Mouse (Mus musculus) hindbrain, embryonic 10.5 days (tissue): ENCODE data around the gene Sipa1l3. TPM values are rescaled to one million over a fixed set of nuclear protein-coding genes. Genes with fewer than 3 reads are reported as not detected.

Source experiments
- DNase-seq: peaks from one replicate; pipeline ENCODE4 v3.0.0-alpha.2; 2017; ENCODE audit warnings: low spot score
- H3K27ac ChIP-seq: fragments of 300-500 bp; sonication (generic); 2 replicates; pipeline ENCODE4 v1.5.1; 2016; ENCODE audit warnings: mild to moderate bottlenecking, moderate library complexity
- H3K27me3 ChIP-seq: fragments of 300-500 bp; sonication (generic); 2 replicates; pipeline ENCODE4 v1.6.1; 2016; ENCODE audit warnings: mild to moderate bottlenecking; ENCODE audit not compliant: poor library complexity, insufficient read depth, severe bottlenecking
- H3K36me3 ChIP-seq: fragments of 300-500 bp; sonication (generic); 2 replicates; pipeline ENCODE4 v1.6.1; 2016; ENCODE audit warnings: mild to moderate bottlenecking, moderate library complexity
- H3K4me1 ChIP-seq: fragments of 300-500 bp; sonication (generic); replicated peaks from 2 replicates; pipeline ENCODE4 v1.6.1; 2016; ENCODE audit warnings: mild to moderate bottlenecking
- H3K4me3 ChIP-seq: fragments of 300-500 bp; sonication (generic); 2 replicates; pipeline ENCODE4 v1.5.1; 2016; ENCODE audit warnings: mild to moderate bottlenecking, moderate library complexity
- H3K9me3 ChIP-seq: fragments of 300-500 bp; sonication (generic); 2 replicates; pipeline ENCODE4 v1.6.1; 2016; ENCODE audit warnings: mild to moderate bottlenecking, moderate library complexity
- WGBS: fragments of 180-500 bp; shearing (Covaris S2); methylation state at CpG from one replicate; pipeline ENCODE4 v1.1.7; 2016; 5-methylcytosine and 5-hydroxymethylcytosine counted together
- polyA plus RNA-seq: library from polyadenylated mRNA; unstranded; fragments of >200 nt; fragmentation: Nextera tagmentation; extraction: Ambion mirVana; gene quantifications from 2 replicates; pipeline ENCODE4 v1.2.1, GENCODE M21; 2016

Gene Sipa1l3
- 8.1 and 9.7 TPM in 2 replicates for polyA plus RNA-seq

DNA sequence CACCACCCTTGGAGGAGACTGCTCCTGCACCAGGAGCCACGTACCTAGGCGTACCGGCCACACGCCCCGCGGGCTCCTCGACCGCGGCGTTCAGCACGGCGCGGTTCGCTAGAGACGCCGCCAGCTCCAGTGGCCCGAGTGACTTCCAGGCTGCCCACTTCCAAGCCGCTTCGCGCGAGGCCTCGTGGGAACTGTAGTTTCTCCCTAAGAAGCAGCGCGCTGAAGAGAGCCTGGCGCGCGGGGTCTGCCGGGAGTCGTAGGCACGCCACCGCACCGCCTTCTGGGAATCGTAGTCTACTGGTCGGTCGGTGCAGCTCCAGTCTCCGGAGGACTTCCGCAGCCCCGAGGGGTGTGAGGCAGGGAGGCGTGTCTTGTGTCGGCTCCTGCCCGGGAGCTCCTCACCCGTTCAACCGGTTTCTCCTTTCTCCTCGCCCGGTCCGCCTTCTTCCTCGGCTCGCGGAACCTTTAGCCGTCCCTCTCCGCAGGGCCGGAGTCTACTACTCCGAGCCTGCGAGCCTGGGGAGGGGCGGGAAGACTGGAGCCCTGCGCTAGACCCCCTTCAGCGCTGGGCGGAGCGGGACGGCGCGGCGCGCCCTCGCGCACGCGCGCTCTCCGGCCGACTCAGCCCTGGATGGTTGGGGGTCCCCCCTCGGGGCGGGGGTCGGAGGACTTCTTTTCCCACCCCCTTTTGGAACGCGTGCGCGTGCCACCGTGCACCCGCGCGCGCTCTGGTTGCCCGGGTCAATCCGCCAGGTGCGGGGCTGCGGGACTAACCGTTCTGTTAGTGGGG, at the start of gene Sipa1l3:
Gene Sipa1l3, minus strand, starts transcription at position 221 of the 790 bp plus-strand sequence.
- Histone ChIP-seq H3K4me1 (peaks cover 31% of the 10 kb centered on the region), H3K36me3 (no peaks in the 10 kb centered on the region), H3K9me3 (no peaks in the 10 kb centered on the region), H3K4me3 (peak within 1 kb of the TSS; percentile 85), H3K27ac (peak within 1 kb of the TSS; percentile 90), H3K27me3 (peaks cover 6% of the 10 kb centered on the region; the same call in 1 of the 2 replicates)
- WGBS, result under 1% methylated on average over 88 of the region's 88 CpGs
- peak; percentile 96 for DNase-seq

- Histone ChIP-seq H3K27me3 (no peaks in the 10 kb centered on the region), H3K4me1 (no peaks in the 10 kb centered on the region), H3K27ac (no peak overlapping the region), H3K4me3 (no peak overlapping the region), H3K36me3 (no peaks in the 10 kb centered on the region), H3K9me3 (no peaks in the 10 kb centered on the region)
- no peak for DNase-seq
- 92% methylated on average over 10 of the region's 10 CpGs for WGBS
Observed at GRCm38 (mm10) chr7:29563006-29563405, 44.6 kb upstream of the Sipa1l3 start.

- Histone ChIP-seq H3K27ac (no peak overlapping the region), H3K9me3 (no peaks in the 10 kb centered on the region), H3K36me3 (no peaks in the 10 kb centered on the region), H3K27me3 (no peaks in the 10 kb centered on the region), H3K4me1 (no peaks in the 10 kb centered on the region), H3K4me3 (no peak overlapping the region)
- no peak for DNase-seq
- 85% methylated on average over 9 of the region's 9 CpGs for WGBS
Observed at GRCm38 (mm10) chr7:29561046-29561445, 42.6 kb upstream of the Sipa1l3 start.

DNA sequence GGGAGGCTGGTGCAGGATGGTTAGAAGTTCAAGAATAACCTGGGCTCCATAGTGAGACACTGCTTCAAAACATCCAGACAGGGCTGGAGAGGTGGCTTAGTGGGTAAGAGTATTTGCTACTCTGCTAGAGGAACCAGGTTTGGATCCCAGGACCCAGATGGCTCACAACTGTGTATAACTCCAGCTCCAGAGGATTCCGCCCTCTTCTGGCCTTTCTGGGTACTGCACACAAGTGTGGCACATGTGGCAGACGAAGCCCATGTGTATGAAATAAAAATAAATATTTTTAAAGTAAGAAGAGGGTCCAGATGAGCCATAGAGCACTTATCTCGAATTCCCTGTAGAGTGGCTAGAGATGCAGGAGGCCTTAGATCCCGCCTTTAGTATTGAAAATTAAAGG, 40.8 kb upstream of the Sipa1l3 start:
- WGBS, result 74% methylated on average over 4 of the region's 4 CpGs
- Histone ChIP-seq H3K9me3 (no peaks in the 10 kb centered on the region), H3K27me3 (no peaks in the 10 kb centered on the region), H3K27ac (no peak overlapping the region), H3K36me3 (no peaks in the 10 kb centered on the region), H3K4me3 (no peak overlapping the region), H3K4me1 (no peaks in the 10 kb centered on the region)
- peak; percentile 19 for DNase-seq

GRCm38 (mm10) chr7:29558744-29559143, 40.3 kb upstream of the Sipa1l3 start:
- WGBS, result 81% methylated on average over 1 of the region's 1 CpGs
- Histone ChIP-seq H3K36me3 (no peaks in the 10 kb centered on the region), H3K27me3 (no peaks in the 10 kb centered on the region), H3K27ac (no peak overlapping the region), H3K9me3 (no peaks in the 10 kb centered on the region), H3K4me1 (no peaks in the 10 kb centered on the region), H3K4me3 (no peak overlapping the region)
- no peak for DNase-seq

DNA sequence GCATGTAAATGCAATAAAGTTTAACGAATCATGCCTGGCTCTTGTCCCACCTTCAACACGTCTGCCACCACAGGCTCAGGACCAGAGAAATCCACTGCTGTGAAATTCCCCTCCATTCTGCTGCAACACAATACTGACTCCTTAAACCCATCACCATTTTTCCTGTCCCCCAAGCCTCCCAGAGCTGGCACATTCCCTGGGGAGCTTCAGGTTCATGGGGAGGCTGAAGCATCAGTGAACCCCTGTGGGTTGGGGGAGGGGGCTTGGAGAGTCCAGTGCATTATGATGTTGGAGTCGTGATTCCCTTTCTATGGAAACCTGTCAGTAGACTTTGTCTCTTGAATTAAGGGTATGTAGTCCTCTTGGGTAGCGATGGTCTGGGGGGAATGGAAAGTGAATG, 37.8 kb upstream of the Sipa1l3 start:
- no peak overlapping the region for H3K27ac ChIP-seq
- DNase-seq, result no peak
- no peak overlapping the region for H3K4me3 ChIP-seq
- H3K4me1 ChIP-seq, result no peaks in the 10 kb centered on the region
- H3K9me3 ChIP-seq, result 0 out of 2 replicates have a peak, but pooled peaks cover 3% of the 10 kb centered on the region
- no peaks in the 10 kb centered on the region for H3K36me3 ChIP-seq
- 83% methylated on average over 4 of the region's 4 CpGs for WGBS
- no peaks in the 10 kb centered on the region for H3K27me3 ChIP-seq

DNA sequence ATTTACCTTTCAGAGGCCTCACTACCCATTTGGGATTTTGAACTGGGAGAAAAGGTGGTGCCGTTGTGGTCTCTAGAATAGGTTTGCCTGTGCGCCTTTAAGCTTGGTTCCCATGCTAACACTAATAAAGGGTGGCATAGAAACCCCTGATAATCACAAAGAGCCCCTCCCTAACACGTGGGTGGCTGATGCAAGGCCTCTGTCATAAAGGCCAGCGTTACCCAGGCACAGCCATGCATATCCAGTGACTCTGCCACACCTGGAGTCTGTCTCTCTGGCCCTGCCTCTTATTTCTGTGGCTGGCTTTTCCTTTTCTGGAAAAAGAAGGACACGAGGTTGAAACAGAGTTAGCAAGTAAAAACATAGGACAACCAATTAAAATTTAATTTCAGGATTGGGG, 37.1 kb upstream of the Sipa1l3 start:
- no peak overlapping the region for H3K4me3 ChIP-seq
- WGBS, result 80% methylated on average over 5 of the region's 5 CpGs
- no peaks in the 10 kb centered on the region for H3K4me1 ChIP-seq
- no peaks in the 10 kb centered on the region for H3K36me3 ChIP-seq
- no peak for DNase-seq
- no peaks in the 10 kb centered on the region for H3K27me3 ChIP-seq
- 0 out of 2 replicates have a peak, but pooled peaks cover 3% of the 10 kb centered on the region for H3K9me3 ChIP-seq
- no peak overlapping the region for H3K27ac ChIP-seq

GRCm38 (mm10) chr7:29555051-29555450, 36.6 kb upstream of the Sipa1l3 start:
- Histone ChIP-seq H3K4me3 (no peak overlapping the region), H3K27ac (no peak overlapping the region), H3K4me1 (no peaks in the 10 kb centered on the region), H3K9me3 (0 out of 2 replicates have a peak, but pooled peaks cover 3% of the 10 kb centered on the region), H3K36me3 (no peaks in the 10 kb centered on the region), H3K27me3 (no peaks in the 10 kb centered on the region)
- WGBS, result 90% methylated on average over 13 of the region's 13 CpGs
- no peak for DNase-seq

GRCm38 (mm10) chr7:29550691-29551090, 32.2 kb upstream of the Sipa1l3 start:
- 56% methylated on average over 3 of the region's 3 CpGs for WGBS
- DNase-seq, result peak; percentile 3
- no peak overlapping the region for H3K27ac ChIP-seq
- no peaks in the 10 kb centered on the region for H3K4me1 ChIP-seq
- no peaks in the 10 kb centered on the region for H3K36me3 ChIP-seq
- H3K4me3 ChIP-seq, result no peak overlapping the region
- 0 out of 2 replicates have a peak, but pooled peaks cover 3% of the 10 kb centered on the region for H3K9me3 ChIP-seq
- H3K27me3 ChIP-seq, result no peaks in the 10 kb centered on the region

GRCm38 (mm10) chr7:29541608-29542007, 23.2 kb upstream of the Sipa1l3 start:
- H3K4me1 ChIP-seq, result no peaks in the 10 kb centered on the region
- 67% methylated on average over 4 of the region's 4 CpGs for WGBS
- no peak for DNase-seq
- no peak overlapping the region for H3K27ac ChIP-seq
- no peaks in the 10 kb centered on the region for H3K36me3 ChIP-seq
- H3K9me3 ChIP-seq, result no peaks in the 10 kb centered on the region; the same call in 1 of the 2 replicates
- no peaks in the 10 kb centered on the region for H3K27me3 ChIP-seq
- no peak overlapping the region for H3K4me3 ChIP-seq

DNA sequence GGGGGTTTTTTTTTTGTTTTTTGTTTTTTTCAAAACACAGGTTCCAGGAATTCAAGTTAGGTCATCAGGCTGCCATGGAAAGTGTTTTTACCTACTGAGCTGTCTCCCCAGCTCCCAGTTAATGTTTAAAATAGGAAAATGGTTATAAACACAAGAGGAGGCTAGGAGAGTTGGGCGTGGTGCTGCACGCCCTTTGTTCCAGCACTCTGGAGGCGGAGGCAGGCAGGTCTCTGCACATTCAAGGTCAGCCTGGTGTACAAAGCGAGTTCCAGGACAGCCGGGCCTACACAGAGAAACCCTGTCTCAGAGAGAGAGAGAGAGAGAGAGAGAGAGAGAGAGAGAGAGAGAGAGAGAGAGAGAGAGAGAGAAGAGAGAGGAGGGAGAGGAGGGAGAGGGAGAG, 22.7 kb upstream of the Sipa1l3 start:
- no peak overlapping the region for H3K27ac ChIP-seq
- H3K27me3 ChIP-seq, result no peaks in the 10 kb centered on the region
- no peaks in the 10 kb centered on the region for H3K36me3 ChIP-seq
- no peaks in the 10 kb centered on the region; the same call in 1 of the 2 replicates for H3K9me3 ChIP-seq
- WGBS, result 89% methylated on average over 5 of the region's 5 CpGs
- no peak for DNase-seq
- H3K4me3 ChIP-seq, result no peak overlapping the region
- H3K4me1 ChIP-seq, result no peaks in the 10 kb centered on the region

- H3K36me3 ChIP-seq, result no peaks in the 10 kb centered on the region
- no peaks in the 10 kb centered on the region; the same call in 1 of the 2 replicates for H3K9me3 ChIP-seq
- H3K27me3 ChIP-seq, result no peaks in the 10 kb centered on the region
- no peak for DNase-seq
- H3K27ac ChIP-seq, result no peak overlapping the region
- no peak overlapping the region for H3K4me3 ChIP-seq
- WGBS, result 89% methylated on average over 7 of the region's 7 CpGs
- H3K4me1 ChIP-seq, result no peaks in the 10 kb centered on the region
Observed at GRCm38 (mm10) chr7:29540631-29541030, 22.2 kb upstream of the Sipa1l3 start.

- 3% methylated on average over 5 of the region's 5 CpGs for WGBS
- Histone ChIP-seq H3K4me1 (peaks cover 7% of the 10 kb centered on the region), H3K27me3 (peaks cover 6% of the 10 kb centered on the region; the same call in 1 of the 2 replicates), H3K4me3 (no peak overlapping the region), H3K9me3 (no peaks in the 10 kb centered on the region), H3K27ac (no peak overlapping the region), H3K36me3 (no peaks in the 10 kb centered on the region)
- peak; percentile 74 for DNase-seq
Observed at GRCm38 (mm10) chr7:29523700-29524099, 5.3 kb upstream of the Sipa1l3 start.
